In genomic region chrX:20335722-20336121, GRCm38 (mm10) we compare ENCODE assay signal across 9 mouse cellular contexts. TPM values are rescaled to one million over a fixed set of nuclear protein-coding genes. Genes with fewer than 3 reads are reported as not detected.
A peak's percentile ranks its signal among the peaks of the same experiment; 100 is the strongest.
DNase-seq lines count a peak whose midpoint lies in the region; ATAC-seq and TF ChIP-seq lines count a peak whose summit lies in the region.
"Had no signal": no experiment of that assay in that cellular context is flagged by ENCODE, and none has a peak within 500 bp of the region (broad histone marks: within the 10 kb centered on the region; RNA-seq: fewer than 3 reads in every experiment).

No protein-coding gene starts in this region.

- H3K79me2 ChIP-seq in CH12.LX (replicated peaks; ENCODE audit: control insufficient read depth, extremely low read depth, insufficient read depth, poor library complexity, severe bottlenecking) = no peaks in the 10 kb centered on the region

- no peak overlapping the region for H3K27ac ChIP-seq in kidney, embryonic 16.5 days (ENCODE audit: low read length)
- no peak overlapping the region for H3K27ac ChIP-seq in CH12.LX (ENCODE audit: insufficient read depth, low read depth)
- H3K27ac ChIP-seq in embryonic facial prominence, embryonic 10.5 days (replicated peaks) = no peak overlapping the region
- H3K27ac ChIP-seq: embryonic facial prominence, embryonic 13.5 days had no signal

- no peak overlapping the region for H3K4me2 ChIP-seq in kidney, embryonic 16.5 days (replicated peaks; ENCODE audit: low read depth, low read length)
- H3K4me2 ChIP-seq in CH12.LX (ENCODE audit: insufficient read depth, low read depth, poor library complexity, severe bottlenecking) = no peak overlapping the region
- H3K4me2 ChIP-seq: embryonic facial prominence, embryonic 13.5 days had no signal

- peak in 1 of 2 experiments; percentile 76; a peak in 3 of 4 replicates for TF ChIP-seq CTCF in CH12.LX (conservative IDR thresholded peaks at IDR 0.05 in 1 of 2, IDR thresholded peaks at IDR 0.05 in 1 of 2; ENCODE audit: low read depth in 2 of 2, low read length in 2 of 2)

- dilution Hi-C loops in CH12.LX (cut with MboI; ENCODE audit: extremely low pct_ligation_motif_present, extremely low pct_unique_long_range_greater_than_20kb, low sequenced_read_pairs) = no loop called here

- no peak for TF ChIP-seq POLR2A in CH12.LX (IDR thresholded peaks at IDR 0.05; ENCODE audit: low read depth, low read length)

- H3K27me3 ChIP-seq in kidney, embryonic 16.5 days (ENCODE audit: insufficient read depth, low read length) = no peaks in the 10 kb centered on the region
- no peaks in the 10 kb centered on the region for H3K27me3 ChIP-seq in CH12.LX (replicated peaks)
- H3K27me3 ChIP-seq in embryonic facial prominence, embryonic 10.5 days (replicated peaks; ENCODE audit: low read depth, poor library complexity, severe bottlenecking) = no peaks in the 10 kb centered on the region
- H3K27me3 ChIP-seq: embryonic facial prominence, embryonic 13.5 days had no signal

- no peaks in the 10 kb centered on the region for H3K36me3 ChIP-seq in kidney, embryonic 16.5 days (ENCODE audit: insufficient read depth, low read length)
- no peaks in the 10 kb centered on the region for H3K36me3 ChIP-seq in CH12.LX (replicated peaks in 1 of 2; ENCODE audit: control insufficient read depth in 1 of 2, insufficient read depth in 1 of 2, low read length in 1 of 2)
- H3K36me3 ChIP-seq in embryonic facial prominence, embryonic 10.5 days (replicated peaks) = no peaks in the 10 kb centered on the region
- H3K36me3 ChIP-seq: embryonic facial prominence, embryonic 13.5 days had no signal

- no peak for TF ChIP-seq EP300 in CH12.LX (IDR thresholded peaks at IDR 0.05; ENCODE audit: low read length)

- no peak overlapping the region for H3K9ac ChIP-seq in kidney, embryonic 16.5 days (replicated peaks; ENCODE audit: low read length)
- H3K9ac ChIP-seq in CH12.LX (ENCODE audit: insufficient read depth, low read depth) = no peak overlapping the region
- H3K9ac ChIP-seq: embryonic facial prominence, embryonic 13.5 days had no signal

- H3K4me3 ChIP-seq in kidney, embryonic 16.5 days (ENCODE audit: low read length) = no peak overlapping the region
- no peak overlapping the region for H3K4me3 ChIP-seq in CH12.LX (replicated peaks in 1 of 3; ENCODE audit: low read depth in 2 of 3, low read length in 2 of 3, poor library complexity in 1 of 3)
- H3K4me3 ChIP-seq in embryonic facial prominence, embryonic 10.5 days = no peak overlapping the region
- H3K4me3 ChIP-seq: embryonic facial prominence, embryonic 13.5 days had no signal

- TF ChIP-seq RAD21 in CH12.LX (IDR thresholded peaks at IDR 0.05; ENCODE audit: low read depth, low read length) = peak; percentile 81

- no peak for ATAC-seq in kidney, embryonic 16.5 days (ENCODE audit: low FRiP score, low TSS enrichment)
- ATAC-seq in megakaryocyte-erythroid progenitor cell, adult 5-6 weeks (replicated peaks; ENCODE audit: low FRiP score, low TSS enrichment, poor library complexity, severe bottlenecking) = no peak

- no peaks in the 10 kb centered on the region for H3K9me3 ChIP-seq in kidney, embryonic 16.5 days (ENCODE audit: low read length)
- no peaks in the 10 kb centered on the region for H3K9me3 ChIP-seq in CH12.LX (replicated peaks; ENCODE audit: low read length)
- no peaks in the 10 kb centered on the region for H3K9me3 ChIP-seq in embryonic facial prominence, embryonic 10.5 days
- H3K9me3 ChIP-seq: embryonic facial prominence, embryonic 13.5 days had no signal

- in situ Hi-C loops in CH12.LX (cut with MboI; ENCODE audit: low pct_ligation_motif_present, low pct_unique_long_range_greater_than_20kb, low sequenced_read_pairs) = loop anchor here (25.0 kb wide), 2 partner anchors 173 to 273 kb away; partner anchors contain the start of gene Chst7

- 34% methylated on average over 2 of the region's 2 CpGs for whole genome bisulfite sequencing in kidney, embryonic 16.5 days
- 18% methylated on average over 2 of the region's 2 CpGs for WGBS in embryonic facial prominence, embryonic 10.5 days

- peak; percentile 10 for DNase-seq in kidney, adult 11 months
- peak; percentile 61 for DNase-seq in CH12.LX (ENCODE audit: extremely low read depth)
- peak; percentile 12 for DNase-seq in adrenal gland, adult 8-10 months
- peak; percentile 34 for DNase-seq in embryonic facial prominence, embryonic 10.5 days (ENCODE audit: low spot score)
- peak; percentile 41 to 64 for DNase-seq in layer of hippocampus, postnatal 10 days (ENCODE audit: low spot score in 2 of 2)
- peak; percentile 13 to 60 for DNase-seq in natural killer cell, adult 2 months (ENCODE audit: low spot score in 2 of 2)

- no peaks in the 10 kb centered on the region for H3K4me1 ChIP-seq in kidney, embryonic 16.5 days (ENCODE audit: insufficient read depth, low read length)
- H3K4me1 ChIP-seq in CH12.LX (ENCODE audit: control insufficient read depth in 1 of 2, insufficient read depth in 2 of 2) = peaks cover 3 to 17% of the 10 kb centered on the region in 2 experiments; a peak in 3 of 4 replicates
- no peaks in the 10 kb centered on the region for H3K4me1 ChIP-seq in embryonic facial prominence, embryonic 10.5 days
- H3K4me1 ChIP-seq: embryonic facial prominence, embryonic 13.5 days had no signal

TF ChIP-seq in CH12.LX, 34 proteins besides CTCF, POLR2A, EP300 and RAD21:
- peak; percentile 86 for TF ChIP-seq SMC3 (IDR thresholded peaks at IDR 0.05; ENCODE audit: low read depth, low read length)
- no peak for TF ChIP-seq IRF4 (IDR thresholded peaks at IDR 0.05; ENCODE audit: low read depth, low read length)
- peak; percentile 59 for TF ChIP-seq ZC3H11A (IDR thresholded peaks at IDR 0.05; ENCODE audit: low read depth, low read length)

RNA-seq across cellular contexts. Expression of gene Rp2, which starts 28.6 kb away (rescaled TPM):
- polyA plus RNA-seq in kidney, embryonic 16.5 days (2015; fragmentation: Nextera tagmentation; extraction: Ambion mirVana) = 19.4 and 21.4 TPM in 2 replicates
- total RNA-seq in CH12.LX (2012; rRNA removed) = 34.7 and 34.9 TPM in 2 replicates
- 67.6 and 79.3 TPM in 2 replicates for total RNA-seq in CH12.LX (2014; rRNA removed)
- 31.6 and 34.8 TPM in 2 replicates for polyA plus RNA-seq in CH12.LX (2012; ENCODE audit: insufficient read length, low read depth)
- total RNA-seq in adrenal gland, adult 8-10 months (2022) = 10 to 100 TPM; 15.4 to 22.1 (median 17.9) TPM
- 18.2 and 19.0 TPM in 2 replicates for polyA plus RNA-seq in embryonic facial prominence, embryonic 10.5 days (2016; fragmentation: Nextera tagmentation; extraction: Ambion mirVana)
- total RNA-seq in layer of hippocampus, postnatal 10 days (2021) = 10 to 100 TPM; 18.0 to 19.0 TPM
- 16.1 and 18.7 TPM in 2 replicates for total RNA-seq in megakaryocyte-erythroid progenitor cell, adult 5-6 weeks (2014; fragmentation: Nextera tagmentation)
- 21.7 and 26.5 TPM in 2 replicates for total RNA-seq in megakaryocyte-erythroid progenitor cell, adult 5-6 weeks (2017)

RNA-seq across cellular contexts. Expression of gene Slc9a7, which starts 44.1 kb away (rescaled TPM):
- 1.3 and 1.5 TPM in 2 replicates for polyA plus RNA-seq in kidney, embryonic 16.5 days (2015; fragmentation: Nextera tagmentation; extraction: Ambion mirVana)
- total RNA-seq in CH12.LX (2012; rRNA removed) (23.0 and 26.0 TPM in 2 replicates), CH12.LX (2014; rRNA removed) (21.6 and 25.6 TPM in 2 replicates)
- polyA plus RNA-seq in CH12.LX (2012; ENCODE audit: insufficient read length, low read depth) = 20.6 and 20.7 TPM in 2 replicates
- 10 to 100 TPM; 22.2 to 62.4 (median 40.4) TPM for total RNA-seq in adrenal gland, adult 8-10 months (2022)
- 0.50 and 0.76 TPM in 2 replicates for polyA plus RNA-seq in embryonic facial prominence, embryonic 10.5 days (2016; fragmentation: Nextera tagmentation; extraction: Ambion mirVana)
- total RNA-seq in layer of hippocampus, postnatal 10 days (2021) = 10 to 100 TPM; 67.2 to 76.8 TPM
- 0.50 and 0.99 TPM in 2 replicates for total RNA-seq in megakaryocyte-erythroid progenitor cell, adult 5-6 weeks (2014; fragmentation: Nextera tagmentation)
- 2.3 and 2.4 TPM in 2 replicates for total RNA-seq in megakaryocyte-erythroid progenitor cell, adult 5-6 weeks (2017)

Comparison
In these comparisons a context has a peak if more than half of its experiments do, and no peak if none do; other contexts are left out.
1. DNase-seq: peak in every context shown above with its lines; median percentile 61 in CH12.LX; 52 in layer of hippocampus, postnatal 10 days; 36 in natural killer cell, adult 2 months; 34 in embryonic facial prominence, embryonic 10.5 days; 12 in adrenal gland, adult 8-10 months; 10 in kidney, adult 11 months.
2. RNA of gene Slc9a7, which starts 44.1 kb away (total RNA-seq): 67.2 to 76.8 TPM in layer of hippocampus, postnatal 10 days, 22.2 to 62.4 TPM in adrenal gland, adult 8-10 months and 21.6 to 26.0 TPM in CH12.LX; 0.50 to 2.4 TPM in megakaryocyte-erythroid progenitor cell, adult 5-6 weeks; every median in the first group is over 4 times any median in the second.